13 mouse cellular contexts compared by ENCODE assay signal in the genomic region with DNA sequence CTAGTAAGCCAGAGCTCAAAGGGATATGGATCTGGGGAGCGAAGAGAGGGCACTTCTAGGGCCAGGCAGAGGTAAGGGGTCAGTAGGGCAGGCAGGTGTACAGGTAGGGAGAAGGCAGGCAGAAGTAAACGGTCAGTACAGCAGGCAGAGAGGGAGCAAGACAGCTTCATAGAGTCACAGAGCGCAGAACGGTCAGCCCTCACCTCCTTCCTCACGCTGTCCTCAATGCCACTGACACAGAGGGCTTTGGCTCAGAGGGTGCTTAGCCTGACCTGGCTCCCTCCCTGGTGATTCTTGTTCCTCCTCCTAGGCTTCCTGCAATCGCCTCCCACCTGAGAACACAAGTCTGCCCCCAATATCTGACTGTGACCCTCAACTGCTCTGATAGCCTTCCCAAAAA. TPM values are rescaled to one million over a fixed set of nuclear protein-coding genes. Genes with fewer than 3 reads are reported as not detected.
"Had no signal": no experiment of that assay in that cellular context is flagged by ENCODE, and none has a peak within 500 bp of the region (broad histone marks: within the 10 kb centered on the region; RNA-seq: fewer than 3 reads in every experiment).

No protein-coding gene starts in this region.

- ATAC-seq: midbrain, embryonic 15.5 days had no signal

- H3K4me1 ChIP-seq: stomach, embryonic 15.5 days had no signal

- H3K4me3 ChIP-seq: layer of hippocampus, adult 2 months; lung, embryonic 15.5 days; midbrain, embryonic 15.5 days; neural tube, embryonic 15.5 days; stomach, embryonic 15.5 days had no signal

- H3K9me3 ChIP-seq: lung, embryonic 15.5 days; midbrain, embryonic 15.5 days; neural tube, embryonic 15.5 days; stomach, embryonic 15.5 days had no signal

- H3K4me2 ChIP-seq: liver, embryonic 11.5 days; lung, embryonic 15.5 days; midbrain, embryonic 15.5 days; neural tube, embryonic 15.5 days; stomach, embryonic 15.5 days had no signal

- H3K27me3 ChIP-seq: lung, embryonic 15.5 days; midbrain, embryonic 15.5 days; neural tube, embryonic 15.5 days; stomach, embryonic 15.5 days had no signal

- H3K9ac ChIP-seq: lung, embryonic 15.5 days; midbrain, embryonic 15.5 days; neural tube, embryonic 15.5 days; stomach, embryonic 15.5 days had no signal

- DNase-seq: kidney, adult 9 months; kidney, postnatal 10 days; kidney, postnatal 4 days; lung, postnatal 14 days; thymus, adult 2 months; thymus, postnatal 25 days had no signal

- H3K36me3 ChIP-seq: lung, embryonic 15.5 days; midbrain, embryonic 15.5 days; stomach, embryonic 15.5 days had no signal

- H3K27ac ChIP-seq: layer of hippocampus, adult 2 months; lung, embryonic 15.5 days; macrophage; midbrain, embryonic 15.5 days; neural tube, embryonic 15.5 days; stomach, embryonic 15.5 days had no signal

RNA-seq across cellular contexts. Expression of a gene that starts 11.8 kb away (rescaled TPM):
- polyA plus RNA-seq: macrophage had no signal
